Mouse (Mus musculus): ENCODE results near the gene Olfr12.

Gene Olfr12

DNA sequence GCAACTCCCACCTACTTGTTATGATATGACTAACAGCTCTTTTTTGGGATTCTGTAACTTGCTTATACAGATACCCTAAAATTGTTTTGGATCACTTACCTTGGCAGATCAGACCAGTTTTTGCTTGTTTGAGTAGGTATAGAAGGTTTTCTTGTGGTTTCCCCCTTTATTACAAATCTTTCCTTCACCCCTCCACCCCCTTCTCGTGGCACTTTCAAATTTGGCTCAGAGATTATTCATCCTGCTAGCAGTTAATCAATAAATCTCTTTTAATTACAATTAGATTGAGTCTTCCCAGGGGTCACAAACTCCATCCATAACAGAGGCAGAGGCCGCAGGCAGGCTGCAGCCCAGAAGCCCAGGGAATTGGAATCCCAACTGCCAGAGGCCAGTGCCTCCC is at the start of gene Olfr12:
Gene Olfr12 (plus strand): TSS at position 301 of the 400 bp plus-strand sequence.
- no peak for DNase-seq (ENCODE audit: low spot score)

DNA sequence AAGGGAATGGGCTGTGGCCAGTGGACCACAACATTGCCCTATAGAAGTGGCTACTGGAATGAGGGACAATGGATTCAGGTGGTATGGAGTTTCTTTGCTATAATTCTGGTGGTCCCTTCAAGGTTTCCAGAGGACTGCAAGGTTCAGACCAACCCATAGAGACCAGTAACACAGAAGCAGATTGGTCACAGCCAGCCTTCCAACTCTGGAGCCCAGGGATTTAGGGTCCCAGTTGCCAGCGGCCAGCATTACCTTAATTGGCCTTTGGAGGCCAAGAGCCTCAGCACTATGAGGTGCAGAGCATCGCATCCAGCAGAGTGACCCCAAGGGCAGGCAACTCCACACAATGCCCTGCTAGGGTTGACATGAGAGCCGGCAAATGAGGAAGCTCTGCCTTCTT is 46.6 kb upstream of the Olfr12 start, which contains the start of gene Olfr1413:
Gene Olfr1413 (plus strand): TSS at position 301 of the 400 bp plus-strand sequence.
- DNase-seq (ENCODE audit: low spot score): no peak

DNA sequence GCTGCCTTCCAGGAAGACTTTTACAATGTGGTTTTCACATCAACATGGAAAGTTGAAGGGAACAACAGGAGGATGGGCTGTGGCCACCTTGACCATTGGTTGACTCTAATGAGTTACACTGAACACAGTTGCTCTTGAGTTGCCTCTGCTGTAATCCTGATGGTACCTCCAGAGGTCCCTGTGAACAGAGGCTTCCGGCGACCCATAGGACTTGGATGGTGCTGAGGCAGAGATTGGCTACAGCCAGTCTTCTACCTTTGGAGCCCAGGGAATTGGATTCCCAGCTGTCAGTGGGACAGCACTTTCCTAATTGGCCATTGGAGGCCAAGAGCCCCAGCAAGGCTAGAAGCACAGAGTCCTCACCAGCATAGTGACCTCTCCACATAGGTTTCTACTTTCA is 32.1 kb upstream of the Olfr12 start, which contains the start of gene Olfr1412:
Gene Olfr1412 (plus strand): TSS at position 301 of the 400 bp plus-strand sequence.
- no peak for DNase-seq (ENCODE audit: low spot score)

DNA sequence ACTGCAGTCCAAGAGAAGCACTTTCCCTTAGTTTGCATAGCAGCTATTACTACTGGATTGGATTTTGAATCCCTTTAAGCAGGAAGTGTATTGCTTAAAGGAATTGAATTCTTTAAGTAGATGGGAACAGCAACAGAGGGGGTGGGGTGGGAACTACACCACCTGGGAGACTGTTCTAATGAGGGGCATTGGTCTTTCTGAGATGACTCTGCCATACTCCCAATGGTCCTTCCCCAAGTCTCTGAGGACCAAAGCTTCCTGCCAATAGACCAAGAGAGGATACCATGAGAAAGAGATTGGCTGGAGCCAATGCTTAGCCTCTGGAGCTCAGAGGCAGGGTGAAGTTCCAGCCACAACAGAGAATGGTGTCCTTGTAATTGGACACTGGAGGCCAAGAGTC is 23.5 kb upstream of the Olfr12 start, which contains the start of gene Olfr1411:
Gene Olfr1411 (plus strand): TSS at position 301 of the 400 bp plus-strand sequence.
- DNase-seq (ENCODE audit: low spot score): no peak

DNA sequence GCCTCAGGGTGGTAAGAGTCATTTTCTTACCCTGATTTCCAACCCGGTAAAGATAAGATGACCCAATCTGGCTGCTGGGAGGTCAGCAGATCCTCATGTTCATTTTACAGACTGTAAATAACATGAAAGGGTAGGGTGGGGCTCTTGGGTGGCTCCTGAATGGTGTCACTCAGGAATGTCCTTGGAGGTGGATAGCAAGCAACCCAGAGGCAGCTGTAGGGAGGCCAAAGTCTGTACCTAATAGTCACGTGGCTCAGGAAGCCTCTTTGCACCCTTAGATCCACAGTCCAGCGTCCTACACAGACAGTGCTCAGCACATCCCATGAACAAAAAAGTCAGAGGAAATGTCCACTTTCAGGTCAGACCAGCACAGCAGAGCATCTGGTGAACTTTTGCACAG is 21.6 kb upstream of the Olfr12 start:
- no peak for DNase-seq (ENCODE audit: low spot score)

DNA sequence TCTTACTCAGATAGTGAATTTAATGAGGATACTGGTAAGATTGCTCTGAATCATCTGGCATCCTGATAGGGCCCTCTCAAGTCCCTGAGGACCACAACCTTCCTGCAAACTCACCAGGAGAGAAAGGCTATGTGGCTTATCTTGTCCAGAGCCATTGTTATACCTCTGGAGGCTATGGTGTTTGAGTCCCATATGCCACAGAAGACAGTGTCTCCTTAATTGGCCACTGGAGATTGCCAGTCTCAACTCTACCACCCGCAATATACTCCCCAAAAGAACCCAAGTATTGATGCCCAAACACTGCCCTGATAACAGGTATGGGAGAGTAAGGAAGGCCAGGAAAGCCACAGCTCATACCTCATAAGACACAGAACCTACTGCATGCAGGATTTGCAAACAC is 12.1 kb upstream of the Olfr12 start, which contains the start of gene Olfr1410:
Gene Olfr1410 (plus strand): TSS at position 301 of the 400 bp plus-strand sequence.
- DNase-seq (ENCODE audit: low spot score): no peak

DNA sequence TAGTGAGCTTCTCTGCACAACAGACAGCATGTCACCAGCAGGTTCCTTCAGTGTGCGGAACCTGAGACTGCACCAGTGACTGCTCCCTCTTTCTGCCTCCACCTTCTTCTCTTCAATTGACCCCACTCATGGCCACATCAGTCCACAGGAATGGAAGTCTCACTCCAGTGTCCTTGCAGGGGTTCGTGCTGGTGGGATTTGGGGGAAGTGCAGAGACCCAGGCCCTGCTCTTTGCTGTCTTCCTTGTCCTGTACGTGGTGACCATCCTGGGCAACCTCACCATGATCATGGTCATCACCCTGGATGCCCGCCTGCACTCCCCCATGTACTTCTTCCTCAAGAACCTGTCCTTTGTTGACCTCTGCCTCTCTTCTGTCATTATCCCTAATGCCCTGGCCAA is 9.9 kb upstream of the Olfr12 start:
- no peak for DNase-seq (ENCODE audit: low spot score)

DNA sequence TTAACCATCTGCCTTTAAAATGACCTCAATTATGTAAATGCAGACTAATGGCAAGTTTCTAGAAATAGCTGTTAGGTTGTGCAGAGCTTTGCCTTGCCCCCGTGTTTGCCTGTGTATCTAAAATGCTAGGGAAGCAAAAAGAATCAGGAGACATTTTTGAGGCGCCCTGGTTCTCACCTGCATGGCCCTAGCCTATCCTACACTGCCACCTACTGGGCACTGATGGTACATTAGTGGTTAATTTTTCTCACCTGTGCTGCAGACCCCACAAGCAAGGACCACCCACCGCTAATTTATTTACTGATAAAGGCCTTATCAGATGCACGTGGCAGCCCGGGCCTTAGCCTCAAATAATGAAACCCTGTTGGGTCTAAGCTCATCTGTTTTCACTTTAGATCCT is 6.6 kb upstream of the Olfr12 start:
- no peak for DNase-seq (ENCODE audit: low spot score)

DNA sequence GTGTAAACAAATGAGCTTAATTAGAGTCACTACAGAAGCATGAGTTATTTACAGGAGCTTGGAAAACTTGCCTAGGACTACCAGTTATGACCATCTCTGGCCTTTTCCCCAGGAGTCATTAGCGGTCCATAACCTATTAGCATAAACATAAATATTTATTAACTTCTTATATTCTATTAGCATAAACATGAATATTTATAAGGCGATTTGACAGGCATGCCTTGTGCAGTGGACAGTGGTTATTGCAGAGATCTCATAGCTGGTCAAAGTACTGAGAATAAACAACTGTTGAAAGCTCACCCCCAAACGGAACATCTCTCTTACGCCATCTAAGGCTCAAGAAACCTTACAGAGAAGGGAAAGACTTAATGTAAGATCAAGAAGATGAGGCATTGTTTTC is 4.4 kb upstream of the Olfr12 start:
- no peak for DNase-seq (ENCODE audit: low spot score)

DNA sequence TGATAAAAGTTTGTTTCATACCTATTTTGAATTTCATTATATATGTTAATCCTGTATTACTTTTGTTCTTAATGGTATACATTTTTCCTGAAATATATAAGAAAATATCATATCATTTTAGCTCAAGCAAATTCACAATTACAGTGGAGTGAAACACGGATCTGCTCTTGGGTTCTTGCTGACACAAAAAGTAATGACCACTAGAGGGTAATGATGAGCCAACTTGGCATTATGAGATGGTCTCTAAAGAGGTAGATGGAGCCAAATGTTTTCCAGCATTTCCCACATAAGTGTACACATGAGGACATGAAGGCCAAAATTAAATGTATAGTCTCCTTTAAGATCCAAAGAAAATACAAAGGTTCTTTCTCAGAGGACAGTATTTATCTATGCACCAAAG is 3.1 kb upstream of the Olfr12 start:
- DNase-seq (ENCODE audit: low spot score): no peak

DNA sequence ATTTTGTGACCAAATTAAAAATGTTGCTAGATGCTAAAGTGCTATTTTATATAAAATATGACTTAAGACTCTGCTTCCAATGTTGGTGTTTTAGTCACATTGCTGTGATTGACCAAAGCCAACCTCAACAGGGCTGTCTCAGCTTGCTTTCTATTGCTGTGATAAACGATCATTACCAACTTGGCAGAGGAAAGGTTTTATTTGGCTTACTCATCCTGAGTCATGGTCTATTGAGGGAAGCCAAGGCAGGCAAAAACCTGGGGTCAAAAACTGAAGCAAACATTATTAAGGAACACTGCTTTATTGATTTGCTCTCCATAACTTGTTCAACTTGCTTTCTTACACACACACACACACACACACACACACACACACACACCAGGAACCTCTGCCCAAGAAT is 1.5 kb upstream of the Olfr12 start:
- no peak for DNase-seq (ENCODE audit: low spot score)

DNA sequence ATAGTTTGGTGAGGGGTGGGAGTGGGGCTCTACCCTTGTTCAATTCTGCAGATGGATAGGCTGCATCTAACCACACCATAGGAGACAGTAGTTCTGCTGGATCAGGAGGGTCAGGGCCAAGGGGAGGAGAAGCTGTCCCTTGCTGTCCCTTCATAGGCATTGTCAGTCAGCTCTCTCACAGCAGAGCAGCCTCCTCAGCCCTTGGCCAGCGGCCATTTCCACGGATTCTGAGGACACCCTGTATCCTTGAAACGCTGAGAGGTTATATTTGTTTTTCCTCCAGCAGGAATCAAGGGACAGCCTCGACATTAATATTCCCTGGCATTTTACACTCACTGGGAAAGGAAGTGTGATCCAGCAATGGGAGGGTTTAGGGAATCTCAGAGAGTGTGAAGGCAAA is 772 bp downstream of the Olfr12 start:
- DNase-seq (ENCODE audit: low spot score): no peak

DNA sequence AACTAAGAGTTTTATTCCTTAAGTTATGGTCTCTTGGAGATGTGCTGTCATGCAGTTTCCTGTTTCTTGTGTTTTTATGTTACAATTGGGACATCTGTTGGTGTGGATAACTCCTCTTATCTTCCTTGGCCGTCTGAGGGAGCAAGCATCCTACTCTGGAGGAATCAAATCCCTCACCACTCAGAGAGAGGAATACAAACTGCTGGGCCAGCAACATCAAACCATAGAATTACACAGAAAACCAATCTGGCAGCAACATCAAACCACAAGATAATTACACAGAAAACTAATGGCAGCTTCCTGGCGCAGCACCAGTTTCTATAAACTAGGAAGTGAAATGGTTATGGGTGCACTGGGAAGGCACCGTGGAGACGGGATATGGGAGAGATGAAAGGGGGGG is 10.6 kb downstream of the Olfr12 start:
- DNase-seq (ENCODE audit: low spot score): no peak

DNA sequence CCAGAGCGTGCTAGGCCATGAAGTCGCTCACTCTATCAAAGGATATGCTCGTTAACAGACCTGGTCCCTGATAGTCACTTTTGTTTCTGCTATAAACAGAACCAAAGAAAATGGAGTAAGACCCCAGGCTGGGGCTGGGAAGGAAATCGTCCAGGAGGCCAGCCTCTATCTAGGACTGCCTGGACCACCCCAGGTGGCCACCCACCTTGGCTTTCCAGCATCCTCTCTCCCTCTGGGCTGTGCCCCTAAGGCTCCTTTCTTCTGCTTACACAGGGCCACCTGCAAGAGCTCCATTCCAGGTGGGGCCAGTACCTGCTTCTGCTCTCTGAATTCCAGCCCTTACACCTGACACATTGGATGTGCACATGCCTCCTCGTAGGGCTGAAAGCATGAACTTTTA is 14.6 kb downstream of the Olfr12 start:
- DNase-seq (ENCODE audit: low spot score): no peak

DNA sequence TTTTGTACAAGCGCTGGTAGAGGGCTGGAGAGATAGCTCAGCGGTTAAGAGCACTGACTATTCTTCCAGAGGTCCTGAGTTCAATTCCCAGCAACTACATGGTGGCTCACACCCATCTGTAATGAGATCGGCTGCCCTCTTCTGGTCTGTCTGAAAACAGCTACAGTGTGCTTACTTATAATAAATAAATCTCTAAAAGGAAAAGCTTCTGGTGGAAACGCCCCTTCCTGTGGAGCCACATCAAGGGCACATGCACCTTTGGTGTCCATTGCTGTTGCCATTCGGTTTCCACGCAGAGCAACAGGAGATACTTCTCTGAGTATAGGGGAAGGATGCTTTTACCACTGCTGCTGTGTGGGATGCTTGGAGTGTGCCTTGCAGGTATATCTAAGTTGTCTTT is 15.4 kb downstream of the Olfr12 start:
- no peak for DNase-seq (ENCODE audit: low spot score)

DNA sequence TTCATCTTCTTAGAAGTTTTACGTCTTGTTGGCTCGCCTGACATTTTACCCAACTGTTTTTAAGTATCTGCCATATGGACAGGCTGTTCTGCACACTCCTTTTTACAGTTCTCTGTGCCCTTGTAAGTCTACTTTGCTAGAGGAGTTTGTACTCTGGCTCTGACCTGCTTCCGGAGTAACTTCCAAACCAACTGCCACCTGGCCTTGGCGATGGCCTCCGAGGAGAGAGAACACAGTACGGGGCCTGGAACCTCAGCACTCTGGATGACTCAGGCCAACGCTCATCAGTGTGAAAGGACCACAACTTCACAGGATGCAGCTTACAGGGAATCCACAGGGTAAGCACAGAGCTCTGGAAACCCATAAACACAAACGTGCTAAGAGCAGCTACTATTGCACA is 16.1 kb downstream of the Olfr12 start:
- DNase-seq (ENCODE audit: low spot score): no peak

DNA sequence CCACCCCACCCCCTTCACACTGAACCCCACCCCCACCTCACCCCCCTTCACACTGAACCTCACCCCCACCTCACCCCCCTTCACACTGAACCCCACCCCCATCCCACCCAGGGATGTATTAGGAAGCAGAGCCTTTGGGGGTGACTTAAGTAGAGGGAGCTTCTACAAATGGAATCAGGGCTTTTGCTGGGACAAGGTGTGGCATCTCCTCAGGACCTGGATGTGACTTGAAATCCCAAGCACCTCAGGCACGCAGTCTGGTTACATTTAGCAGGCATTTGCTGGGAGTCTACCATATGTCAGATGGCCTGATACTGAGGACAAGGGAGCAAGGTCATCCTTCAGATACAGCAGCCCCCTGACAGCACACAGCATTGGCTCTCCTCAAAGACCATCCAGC is 17.0 kb downstream of the Olfr12 start:
- no peak for DNase-seq (ENCODE audit: low spot score)

DNA sequence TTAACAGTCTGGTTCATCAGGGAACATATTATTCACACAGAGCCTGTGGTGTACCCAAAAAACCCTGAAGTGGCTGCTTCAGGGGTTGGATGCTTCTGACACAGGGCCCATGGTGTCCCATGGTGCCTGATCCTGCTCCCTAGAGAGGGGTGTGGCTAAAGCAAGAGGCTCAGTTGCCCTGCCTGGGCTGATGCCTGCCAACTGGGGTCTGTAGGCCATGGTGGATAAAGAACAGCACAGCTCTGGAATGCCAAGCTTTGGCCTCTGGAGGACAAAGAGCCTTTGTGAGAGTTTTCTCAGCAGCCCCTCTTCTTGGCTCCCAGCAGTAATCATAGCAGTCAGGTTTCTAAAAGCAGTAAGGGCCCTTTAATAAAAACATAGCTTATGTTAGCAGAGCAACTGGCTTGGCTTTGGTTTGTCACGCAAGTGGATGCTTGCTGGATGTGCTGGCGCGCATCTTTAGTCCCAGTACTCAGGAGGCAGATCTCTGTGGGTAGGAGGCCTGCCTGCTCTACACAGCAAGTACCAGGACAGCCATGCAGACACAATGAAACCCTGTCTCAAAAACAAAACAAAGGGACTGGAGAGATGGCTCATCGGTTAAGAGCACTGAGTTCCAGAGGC is 17.5 kb downstream of the Olfr12 start:
- DNase-seq (ENCODE audit: low spot score): no peak

DNA sequence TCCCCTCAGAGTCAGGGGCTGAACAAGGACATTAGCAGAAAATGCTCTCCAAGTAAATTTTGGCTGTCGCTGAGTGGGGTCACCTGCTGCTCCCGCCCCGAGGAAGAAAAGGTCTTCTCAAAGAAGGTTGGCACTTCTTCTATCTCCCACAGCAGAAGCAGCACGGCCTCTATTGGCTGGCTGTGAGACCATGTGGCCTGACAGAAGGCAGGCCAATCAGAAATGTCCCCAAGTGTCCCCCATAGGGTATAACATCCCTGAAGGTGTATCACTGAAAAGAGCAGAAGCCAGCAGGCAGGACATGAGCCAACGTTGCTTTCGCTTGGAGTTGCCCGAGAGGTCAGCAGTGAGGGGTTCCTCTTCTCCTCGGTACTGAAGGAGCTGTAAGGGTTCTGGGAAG is 18.4 kb downstream of the Olfr12 start:
- no peak for DNase-seq (ENCODE audit: low spot score)

DNA sequence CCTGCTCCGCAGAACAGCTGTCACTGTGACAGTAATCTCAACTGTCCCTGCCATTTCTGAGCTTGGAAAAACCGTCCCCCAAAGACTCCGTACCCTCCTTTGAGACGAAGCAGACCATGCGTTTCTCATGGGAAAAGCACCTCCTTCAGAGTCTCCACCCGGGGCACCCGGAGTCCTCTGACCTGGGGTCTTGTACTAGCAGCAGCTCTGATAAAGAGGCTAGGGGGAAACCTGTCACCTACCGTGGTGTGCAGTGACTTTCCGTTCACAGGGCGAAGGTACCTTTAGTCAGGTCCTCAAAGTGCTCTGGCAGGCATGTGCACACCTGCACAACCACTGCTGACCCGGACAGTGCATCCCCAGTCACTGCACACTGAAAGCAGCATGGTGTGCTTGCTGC is 19.1 kb downstream of the Olfr12 start:
- no peak for DNase-seq (ENCODE audit: low spot score)

DNA sequence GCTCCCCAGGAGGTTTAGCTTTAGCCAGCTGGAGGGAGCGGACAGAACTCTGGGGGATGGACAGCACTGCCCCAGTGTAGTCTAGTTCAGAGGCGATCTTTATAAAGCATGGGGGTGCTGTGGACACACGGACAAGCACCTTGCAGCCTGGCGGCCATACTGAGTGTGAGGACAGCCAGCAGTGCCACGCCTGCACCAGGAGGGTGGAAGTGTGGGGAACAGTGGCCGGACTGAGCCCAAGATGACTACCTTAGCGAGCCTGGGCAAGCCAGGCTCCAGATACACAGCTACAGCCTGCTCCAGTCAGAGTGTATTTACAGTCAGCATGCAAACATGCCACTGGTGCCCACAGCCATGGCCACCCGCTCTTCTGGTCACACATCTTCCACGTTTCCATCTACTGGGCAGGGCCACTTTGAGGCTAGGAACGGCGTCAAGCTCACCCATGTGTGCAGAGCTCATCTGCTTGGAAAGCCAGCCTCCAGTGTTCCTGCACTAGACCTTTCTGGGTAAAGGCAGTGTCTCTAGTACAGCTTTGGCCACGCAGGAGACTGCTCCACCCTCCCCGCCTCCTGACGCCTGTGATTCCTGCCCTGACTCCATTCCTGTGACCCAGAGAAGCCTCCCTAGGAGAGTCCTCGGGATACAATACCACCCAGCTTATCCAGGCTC is 20.0 kb downstream of the Olfr12 start:
- DNase-seq (ENCODE audit: low spot score): no peak

DNA sequence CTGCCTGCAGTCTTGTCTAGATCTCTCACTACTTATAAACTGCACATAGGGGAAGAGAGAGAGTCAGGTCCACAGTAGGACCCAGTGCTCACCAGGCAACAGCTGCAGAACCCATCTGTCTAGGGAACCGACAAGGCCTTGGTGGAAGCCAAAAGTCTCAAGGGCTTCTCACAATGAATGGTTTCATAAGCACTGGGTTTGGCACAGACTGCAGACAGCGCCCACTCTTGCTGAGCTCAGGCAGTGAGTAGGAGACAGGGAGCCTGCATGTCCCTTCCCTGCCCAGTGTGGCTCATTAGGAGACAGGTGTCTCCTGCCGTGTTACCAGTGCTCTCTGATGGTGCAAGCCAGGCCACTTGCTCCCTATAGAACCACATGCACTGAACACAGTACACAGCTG is 20.6 kb downstream of the Olfr12 start:
- no peak for DNase-seq (ENCODE audit: low spot score)

DNA sequence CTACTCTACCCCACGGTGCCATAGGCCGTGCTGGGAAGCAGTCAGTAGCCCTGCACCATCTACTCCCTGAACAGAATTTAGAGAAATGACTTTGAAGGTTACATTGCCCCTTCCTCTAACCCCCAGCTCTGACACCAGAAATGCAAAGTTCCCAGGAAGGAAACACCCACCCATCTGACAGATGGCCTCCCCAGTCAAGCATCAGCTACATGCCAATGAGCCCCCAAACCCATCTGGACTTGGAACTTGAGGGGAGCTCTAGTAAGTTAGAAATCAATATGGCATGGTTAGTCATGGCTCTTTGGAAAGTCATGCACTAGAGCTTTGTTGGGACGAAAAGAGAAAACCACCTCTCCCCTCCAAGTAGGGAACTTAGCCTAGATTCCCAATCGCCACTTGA is 21.1 kb downstream of the Olfr12 start:
- no peak for DNase-seq (ENCODE audit: low spot score)

DNA sequence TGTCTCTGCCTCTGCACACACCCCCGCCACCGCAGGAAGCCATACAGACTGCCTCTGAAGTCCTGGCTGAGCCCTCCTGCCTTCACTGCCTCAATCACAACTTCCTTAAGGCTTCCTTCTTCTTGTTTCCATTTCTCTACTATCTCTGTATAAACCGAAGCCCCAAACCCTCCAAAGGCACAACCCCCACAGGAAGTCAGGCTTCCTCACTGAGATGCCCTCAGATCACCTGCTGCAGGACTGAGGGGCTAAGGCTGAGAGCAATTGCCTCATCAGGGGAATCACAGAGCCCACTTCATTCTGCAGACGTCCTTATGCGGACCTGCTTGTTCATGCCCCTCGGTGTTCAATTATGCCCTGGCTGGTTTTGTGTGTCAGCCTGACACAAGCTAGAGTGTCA is 22.8 kb downstream of the Olfr12 start:
- no peak for DNase-seq (ENCODE audit: low spot score)
